Mouse (Mus musculus): Measurements from ENCODE around the gene Ric3. TPM values are rescaled to one million over a fixed set of nuclear protein-coding genes. Genes with fewer than 3 reads are reported as not detected.

The Ric3 gene
- 57.3 TPM for polyA plus RNA-seq (2015; fragmentation: Illumina TruSeq; extraction: RNeasy Lipid Tissue Mini Kit (QIAGEN cat#74804); ENCODE audit: low read depth, low replicate concordance)

DNA sequence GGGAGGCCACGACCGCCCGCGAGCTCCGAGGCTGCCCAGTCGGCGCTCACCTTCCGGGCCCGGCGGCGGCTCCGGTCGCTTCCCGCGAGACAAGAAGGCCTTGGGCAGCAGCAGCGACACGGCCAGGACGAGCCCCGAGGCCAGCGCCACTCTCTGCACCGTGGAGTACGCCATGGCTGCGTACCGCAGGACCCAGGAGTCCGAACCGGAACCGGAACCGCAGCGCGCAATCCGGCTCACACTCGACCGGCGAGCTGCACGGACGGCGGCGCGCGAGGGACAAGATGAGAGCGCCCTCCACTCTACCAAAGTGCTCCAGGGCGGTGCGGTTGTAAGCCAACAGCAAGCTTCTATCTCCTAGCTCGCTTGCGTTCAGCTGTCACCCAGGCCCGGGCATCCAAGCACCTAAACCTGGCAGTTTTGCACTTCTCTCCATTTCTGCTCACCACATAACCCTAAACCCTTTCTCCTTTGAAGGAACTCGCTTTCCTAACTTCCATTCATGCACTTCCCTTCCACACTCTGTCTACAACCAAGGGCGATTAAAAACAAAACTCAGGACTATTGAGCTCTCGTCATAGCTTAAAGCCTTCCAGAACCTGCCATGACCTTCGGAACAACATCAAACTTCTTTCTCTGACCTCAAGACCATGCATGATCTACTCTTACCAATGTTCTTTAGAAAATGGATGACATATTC is at the start of gene Ric3:
Gene Ric3, minus strand, starts transcription at position 219 of the 700 bp plus-strand sequence.

Other genes starting within 250 kb of the Ric3 start
- gene Olfr516, start 232.8 kb downstream of the Ric3 start, polyA plus RNA-seq (2015; fragmentation: Illumina TruSeq; extraction: RNeasy Lipid Tissue Mini Kit (QIAGEN cat#74804); ENCODE audit: low read depth, low replicate concordance): not detected
- gene Olfr517, start 211.0 kb downstream of the Ric3 start, polyA plus RNA-seq (2015; fragmentation: Illumina TruSeq; extraction: RNeasy Lipid Tissue Mini Kit (QIAGEN cat#74804); ENCODE audit: low read depth, low replicate concordance): not detected
- not detected for gene Olfr518, start 198.3 kb downstream of the Ric3 start, polyA plus RNA-seq (2015; fragmentation: Illumina TruSeq; extraction: RNeasy Lipid Tissue Mini Kit (QIAGEN cat#74804); ENCODE audit: low read depth, low replicate concordance)
- not detected for gene Olfr519, start 188.9 kb downstream of the Ric3 start, polyA plus RNA-seq (2015; fragmentation: Illumina TruSeq; extraction: RNeasy Lipid Tissue Mini Kit (QIAGEN cat#74804); ENCODE audit: low read depth, low replicate concordance)
- not detected for gene Nlrp10, start 153.2 kb downstream of the Ric3 start, polyA plus RNA-seq (2015; fragmentation: Illumina TruSeq; extraction: RNeasy Lipid Tissue Mini Kit (QIAGEN cat#74804); ENCODE audit: low read depth, low replicate concordance)
- gene Eif3f, start 148.9 kb downstream of the Ric3 start, polyA plus RNA-seq (2015; fragmentation: Illumina TruSeq; extraction: RNeasy Lipid Tissue Mini Kit (QIAGEN cat#74804); ENCODE audit: low read depth, low replicate concordance): 91.1 TPM
- 101 TPM for gene Tub, start 133.0 kb downstream of the Ric3 start, polyA plus RNA-seq (2015; fragmentation: Illumina TruSeq; extraction: RNeasy Lipid Tissue Mini Kit (QIAGEN cat#74804); ENCODE audit: low read depth, low replicate concordance)
- gene Lmo1, start 91.9 kb upstream of the Ric3 start, polyA plus RNA-seq (2015; fragmentation: Illumina TruSeq; extraction: RNeasy Lipid Tissue Mini Kit (QIAGEN cat#74804); ENCODE audit: low read depth, low replicate concordance): 23.7 TPM

All from brain, adult 10 weeks (tissue).